Mouse (Mus musculus) Muller cell, postnatal 12 days (primary cell): ENCODE measurements at regions not wholly inside any gene's neighbourhood (a gene's known extent, or its start where the extent isn't known, plus 50 kb on each side); places are given as distances from the start of the nearest gene placed in this dataset.

Source experiments
- DNase-seq: peaks from one replicate; pipeline ENCODE4 v3.0.0-alpha.2; 2015; ENCODE audit errors: inconsistent ontology term

GRCm38 (mm10) chr3:50813760-50814400, 370.5 kb upstream of the Slc7a11 start:
- DNase-seq, result no peak

- no peak for DNase-seq
Observed at GRCm38 (mm10) chr3:50815716-50816115, 372.3 kb upstream of the Slc7a11 start.

- DNase-seq, result no peak
Observed at GRCm38 (mm10) chr3:50816479-50816878, 373.1 kb upstream of the Slc7a11 start.

- no peak for DNase-seq
Observed at GRCm38 (mm10) chr3:50817361-50817760, 373.9 kb upstream of the Slc7a11 start.

- no peak for DNase-seq
Observed at GRCm38 (mm10) chr3:50820776-50821175, 377.4 kb upstream of the Slc7a11 start.

GRCm38 (mm10) chr3:50825534-50826423, 382.4 kb upstream of the Slc7a11 start:
- DNase-seq, result no peak

- DNase-seq, result no peak
Observed at GRCm38 (mm10) chr3:50826424-50826819, 383.0 kb upstream of the Slc7a11 start.

- no peak for DNase-seq
Observed at GRCm38 (mm10) chr3:50829211-50829610, 385.8 kb upstream of the Slc7a11 start.

- no peak for DNase-seq
Observed at GRCm38 (mm10) chr3:50830446-50830845, 387.0 kb upstream of the Slc7a11 start.

- DNase-seq, result no peak
Observed at GRCm38 (mm10) chr3:50830926-50831325, 387.5 kb upstream of the Slc7a11 start.

- no peak for DNase-seq
Observed at GRCm38 (mm10) chr3:50842216-50842615, 382.0 kb upstream of the Noct start.

- DNase-seq, result no peak
Observed at GRCm38 (mm10) chr3:50844835-50845301, 379.4 kb upstream of the Noct start.

- no peak for DNase-seq
Observed at GRCm38 (mm10) chr3:50845311-50845710, 378.9 kb upstream of the Noct start.

GRCm38 (mm10) chr3:50848528-50848927, 375.7 kb upstream of the Noct start:
- no peak for DNase-seq

GRCm38 (mm10) chr3:50851083-50851637, 373.1 kb upstream of the Noct start:
- no peak for DNase-seq

- DNase-seq, result no peak
Observed at GRCm38 (mm10) chr3:50867105-50867504, 357.1 kb upstream of the Noct start.

GRCm38 (mm10) chr3:50869211-50869610, 355.0 kb upstream of the Noct start:
- DNase-seq, result no peak

- DNase-seq, result peak; percentile 6
Observed at GRCm38 (mm10) chr3:50879050-50879449, 345.2 kb upstream of the Noct start.

GRCm38 (mm10) chr3:50879595-50879994, 344.7 kb upstream of the Noct start:
- no peak for DNase-seq

GRCm38 (mm10) chr3:50881437-50882248, 342.6 kb upstream of the Noct start:
- no peak for DNase-seq

GRCm38 (mm10) chr3:50882249-50882733, 342.0 kb upstream of the Noct start:
- no peak for DNase-seq

GRCm38 (mm10) chr3:50886336-50886735, 337.9 kb upstream of the Noct start:
- no peak for DNase-seq
